Mouse (Mus musculus) CD4-positive, CD25-positive, alpha-beta regulatory T cell, adult 2 months (primary cell): ENCODE data around the gene Mex3b.

Experiments
- DNase-seq: peaks from one replicate; pipeline ENCODE4 v3.0.0-alpha.2; 2012; ENCODE audit warnings: low read depth, low spot score

Mex3b gene

DNA sequence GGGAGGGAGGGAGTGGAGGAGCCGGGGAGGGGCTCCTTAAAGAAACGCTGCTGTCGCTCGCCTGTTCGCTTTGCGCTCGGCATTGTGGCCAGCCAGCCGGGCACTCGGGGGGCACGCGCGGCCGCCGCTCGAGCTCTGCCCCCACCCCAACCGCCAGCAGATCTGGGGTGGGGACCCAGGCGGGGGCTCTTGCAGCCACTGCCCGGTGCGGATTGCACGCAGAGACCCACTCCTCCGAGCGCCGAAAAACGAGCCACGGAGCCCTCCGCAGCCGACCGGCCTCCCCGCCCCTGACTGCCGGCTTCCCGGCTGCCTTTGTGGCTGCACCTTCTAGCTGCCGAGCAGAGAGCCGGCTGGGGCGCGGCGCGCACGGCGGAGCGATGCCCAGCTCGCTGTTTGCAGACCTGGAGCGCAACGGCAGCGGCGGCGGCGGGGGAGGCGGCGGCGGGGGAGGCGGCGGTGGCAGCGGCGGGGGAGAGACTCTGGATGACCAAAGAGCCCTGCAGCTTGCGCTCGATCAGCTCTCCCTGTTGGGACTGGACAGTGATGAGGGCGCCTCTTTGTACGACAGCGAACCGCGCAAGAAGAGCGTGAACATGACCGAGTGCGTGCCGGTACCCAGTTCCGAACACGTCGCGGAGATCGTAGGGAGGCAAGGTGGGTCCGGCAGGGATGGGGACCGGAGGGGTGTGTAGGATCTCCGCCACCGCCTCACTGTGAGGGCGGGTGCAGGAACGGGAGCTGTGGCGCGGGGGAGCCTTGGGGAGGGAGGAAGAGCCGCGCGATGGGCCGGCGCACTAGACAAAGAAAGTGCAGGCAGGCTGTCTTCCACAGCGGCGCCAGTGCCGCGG lies at the start of gene Mex3b:
Gene Mex3b, plus strand, starts transcription at position 63 of the 851 bp plus-strand sequence.
- DNase-seq, result peak; percentile 79

DNA sequence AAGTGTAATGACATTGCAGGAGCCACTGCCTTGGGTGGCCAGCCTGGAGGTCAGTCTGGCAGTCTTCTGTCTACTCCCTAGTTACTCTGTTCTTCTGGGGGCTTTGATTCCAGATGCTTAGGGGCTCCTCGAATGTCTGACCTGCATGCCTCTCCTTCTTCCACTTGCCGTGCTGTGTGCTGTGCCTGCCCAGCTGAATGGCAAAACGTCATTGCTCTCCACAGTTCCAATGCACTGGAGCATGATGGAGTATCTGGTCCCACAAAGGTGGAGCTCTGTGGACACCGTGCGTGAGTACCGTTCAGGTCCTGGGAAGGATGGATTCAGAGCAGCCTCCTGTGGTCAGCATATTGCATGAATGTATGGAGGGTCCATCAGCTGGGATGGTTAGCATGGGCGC lies 47.6 kb upstream of the Mex3b start:
- DNase-seq, result no peak

DNA sequence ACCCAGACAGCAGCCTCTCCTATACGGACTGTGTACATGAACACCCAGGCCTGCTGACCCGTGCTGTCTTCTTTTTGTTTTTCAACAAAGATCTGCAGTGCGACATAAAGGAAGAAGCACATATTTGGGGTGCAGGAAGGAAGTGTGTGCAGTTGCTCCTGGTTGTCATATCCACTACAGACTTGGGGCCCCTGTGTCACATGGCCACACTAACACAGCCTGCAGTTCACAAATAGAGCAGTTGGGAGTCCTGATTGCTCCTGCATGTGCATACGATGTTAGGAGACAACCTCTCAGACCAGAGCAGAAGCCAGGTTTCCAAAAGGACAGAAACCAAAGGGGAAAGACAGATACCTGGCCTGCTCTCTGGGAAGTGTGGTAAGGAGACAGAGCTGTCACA lies 46.5 kb upstream of the Mex3b start:
- peak; percentile 37 for DNase-seq

DNA sequence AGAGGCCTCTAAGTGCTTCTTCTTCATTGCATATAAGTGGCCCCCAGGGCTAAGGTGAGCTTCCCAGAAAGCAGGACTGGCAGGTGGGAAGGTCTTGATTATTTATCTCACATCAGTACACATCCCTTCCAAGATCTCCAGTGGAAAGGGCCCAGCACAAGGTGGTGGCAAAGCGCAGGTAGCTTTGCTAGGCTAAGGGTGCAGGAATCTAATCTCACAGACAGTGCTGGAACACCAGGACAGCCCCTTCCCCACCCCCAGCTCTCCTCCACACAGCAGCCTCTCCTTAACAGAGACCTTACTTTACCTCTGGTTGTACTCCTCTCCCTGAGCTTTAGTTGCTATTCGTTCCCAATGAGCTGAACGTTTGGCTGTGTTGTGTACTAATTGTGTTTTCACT lies 45.6 kb upstream of the Mex3b start:
- DNase-seq, result no peak

DNA sequence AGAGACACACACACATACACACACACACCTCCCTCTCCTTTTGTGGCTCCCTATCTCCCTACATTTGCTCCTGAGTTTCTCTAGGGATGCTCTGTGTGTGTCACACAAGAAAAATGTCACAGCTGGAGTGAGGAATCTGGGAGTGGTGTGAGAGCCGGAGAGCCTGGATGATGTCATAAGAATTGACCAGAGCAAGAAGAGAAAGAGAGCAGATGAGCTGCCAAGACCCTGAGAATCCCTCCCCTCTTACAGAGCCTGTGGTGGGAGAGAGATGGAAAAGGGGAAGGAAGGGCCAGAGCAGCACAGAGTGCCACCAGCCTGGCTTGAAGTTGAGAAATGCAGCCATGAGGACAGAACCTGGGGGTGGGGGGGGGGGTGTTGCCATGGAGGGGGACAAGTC lies 44.6 kb upstream of the Mex3b start:
- no peak for DNase-seq

DNA sequence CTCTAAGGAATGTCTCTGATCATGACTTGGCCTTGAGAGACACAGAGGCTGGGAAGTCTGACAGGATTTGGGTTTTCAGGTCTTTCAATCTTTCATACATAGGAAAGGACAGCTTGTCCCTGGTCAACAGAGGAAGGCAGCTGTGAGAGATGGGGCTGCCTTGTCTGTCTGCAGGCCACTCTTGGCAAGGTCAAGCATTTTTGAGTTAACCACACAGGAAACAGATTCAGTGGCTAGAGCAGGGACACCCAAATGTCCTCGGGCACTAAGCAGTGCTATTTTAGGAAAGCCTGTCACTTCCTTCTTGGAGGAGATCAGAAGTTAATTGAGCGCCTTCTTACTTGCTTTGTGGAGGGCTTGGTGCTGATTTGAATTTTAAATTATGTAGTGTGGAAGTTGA lies 38.9 kb upstream of the Mex3b start:
- no peak for DNase-seq

DNA sequence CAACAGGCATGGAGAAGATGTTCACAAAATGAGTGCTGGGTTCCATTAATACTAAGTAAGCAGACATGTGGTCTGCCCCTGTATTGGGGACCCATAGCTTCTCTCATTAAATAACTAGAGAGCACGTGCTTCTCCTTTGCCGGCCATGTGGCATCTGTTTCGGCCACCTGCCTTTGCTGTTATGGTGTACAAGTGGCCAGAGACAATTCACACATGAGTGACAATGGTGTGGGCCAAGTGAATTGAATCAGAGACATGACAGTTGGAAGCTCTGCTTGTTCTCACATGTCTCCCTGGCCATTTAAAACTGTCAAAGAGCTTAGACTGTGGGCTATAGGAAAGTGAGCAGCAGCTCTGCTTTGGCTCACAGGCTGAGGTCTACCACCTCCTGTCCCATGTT lies 37.6 kb upstream of the Mex3b start:
- DNase-seq, result no peak

DNA sequence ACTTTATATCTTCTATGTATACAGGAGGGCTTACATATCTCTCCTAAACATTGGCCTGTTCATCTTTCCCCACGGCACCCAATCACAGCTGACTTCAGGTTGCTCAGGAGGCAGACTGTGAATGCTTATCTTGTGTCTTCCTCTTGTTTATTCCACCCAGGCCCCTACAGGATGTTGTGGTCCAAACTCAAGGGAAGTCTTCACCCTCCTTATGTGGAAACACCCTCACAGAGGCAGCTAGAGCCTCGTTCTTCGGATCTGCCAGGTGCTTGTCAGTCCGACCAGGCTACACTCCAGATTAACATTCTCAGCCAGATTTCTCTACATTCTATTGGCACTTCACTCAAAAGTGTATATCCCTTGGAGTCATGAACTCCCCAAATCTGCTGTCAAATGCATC lies 32.7 kb upstream of the Mex3b start:
- peak; percentile 14 for DNase-seq

DNA sequence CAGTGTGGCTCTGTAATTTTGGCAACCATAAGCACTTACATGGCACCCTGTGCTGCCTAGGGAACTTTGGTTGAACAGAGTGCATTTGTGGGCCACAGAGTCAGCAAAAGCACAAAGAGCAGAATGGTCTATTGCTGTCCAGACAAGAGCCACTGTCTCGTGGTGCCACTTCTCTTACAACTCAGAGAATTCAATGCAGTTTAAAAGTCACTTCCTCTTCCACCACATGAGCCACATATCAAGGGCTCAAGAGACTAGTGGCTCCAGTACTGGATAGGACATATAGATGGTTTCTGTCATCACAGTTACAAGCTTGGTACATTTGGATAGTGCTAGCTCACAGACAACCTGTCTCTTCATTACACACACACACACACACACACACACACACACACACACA lies 28.7 kb upstream of the Mex3b start:
- no peak for DNase-seq

DNA sequence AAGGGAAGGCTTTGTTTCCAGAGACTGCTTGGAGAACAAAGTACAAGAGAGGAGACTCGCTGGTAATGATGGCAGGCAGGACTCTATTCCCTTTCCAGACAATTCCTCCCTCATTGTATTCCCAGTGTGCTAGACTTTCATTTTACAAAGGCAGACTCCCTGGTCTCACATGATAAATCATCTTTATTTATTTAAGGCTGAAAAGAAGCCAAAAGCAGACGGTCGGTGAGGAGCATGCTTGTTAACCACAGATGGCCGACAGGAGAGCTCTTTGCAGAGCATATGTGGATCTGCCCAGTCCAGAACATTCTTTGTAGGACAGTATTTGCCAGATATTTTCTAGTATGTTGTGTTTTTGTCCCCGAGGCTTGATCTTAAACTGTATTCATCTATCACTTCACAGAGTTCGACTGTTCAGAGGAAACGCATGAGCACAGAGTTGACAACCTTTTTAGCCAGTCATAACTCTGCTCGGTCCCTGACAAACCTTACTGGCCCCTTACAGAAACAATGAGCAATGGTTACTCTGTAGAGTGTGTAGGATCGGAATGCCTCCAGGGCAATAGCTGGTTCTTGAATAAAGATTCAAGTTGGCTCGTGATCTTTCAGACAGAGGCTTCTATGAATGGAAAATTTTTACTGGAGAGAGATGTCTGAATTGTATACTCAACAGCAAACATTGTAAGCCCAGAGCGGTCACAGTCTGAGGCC lies 28.0 kb upstream of the Mex3b start:
- no peak for DNase-seq

DNA sequence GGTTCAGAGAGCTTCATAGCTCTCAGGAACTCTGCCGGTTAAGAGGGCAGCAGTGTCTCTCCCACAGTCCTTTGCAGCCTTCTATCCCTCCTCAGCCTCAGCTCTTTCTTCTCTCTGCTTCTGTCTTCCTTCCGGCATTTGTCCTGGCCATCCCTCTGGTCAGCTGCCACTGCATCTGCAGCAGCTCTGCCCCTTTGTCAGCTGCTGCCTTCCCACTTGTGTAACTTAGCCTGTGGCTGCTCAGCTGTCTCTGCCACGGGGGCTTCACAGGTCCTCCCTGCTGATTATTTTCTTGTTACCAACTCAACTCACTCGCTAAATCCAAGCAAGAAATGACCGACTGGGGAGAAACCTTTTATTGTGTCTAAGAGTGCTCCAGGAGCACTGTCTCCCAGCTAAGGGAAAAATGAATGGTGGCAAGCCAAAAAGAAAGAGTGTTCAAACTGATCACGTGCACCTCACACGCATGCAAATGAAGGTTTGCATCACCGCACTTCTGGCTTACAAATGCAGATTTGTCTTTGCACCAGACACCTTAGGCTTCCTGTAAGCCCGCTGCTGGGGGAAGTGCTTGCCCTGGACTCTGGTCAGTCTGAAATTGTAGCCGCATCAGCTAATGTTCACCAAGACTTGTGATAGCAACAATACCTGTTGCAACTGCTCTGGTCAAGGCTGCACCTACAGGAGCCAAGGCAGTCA lies 24.8 kb upstream of the Mex3b start:
- DNase-seq, result no peak

DNA sequence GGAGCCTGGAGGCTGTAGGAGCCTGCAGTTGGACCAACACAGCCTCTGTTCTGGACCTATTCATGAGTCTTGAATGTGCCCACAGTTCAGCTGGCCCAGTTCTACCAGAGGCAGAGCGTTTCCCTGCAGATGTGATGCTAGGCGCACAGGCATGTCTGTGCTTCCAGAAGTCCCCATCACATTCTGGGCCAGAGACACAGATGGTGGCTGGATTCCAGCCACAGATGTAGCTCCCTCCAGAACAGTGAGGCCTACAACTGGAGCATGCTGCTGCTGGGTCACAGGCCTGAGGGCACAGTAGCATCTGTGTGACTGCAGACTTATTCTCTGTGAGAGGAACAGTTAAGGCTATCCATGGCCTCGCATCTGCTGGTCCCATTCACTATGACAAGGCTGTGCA lies 16.4 kb upstream of the Mex3b start:
- no peak for DNase-seq

DNA sequence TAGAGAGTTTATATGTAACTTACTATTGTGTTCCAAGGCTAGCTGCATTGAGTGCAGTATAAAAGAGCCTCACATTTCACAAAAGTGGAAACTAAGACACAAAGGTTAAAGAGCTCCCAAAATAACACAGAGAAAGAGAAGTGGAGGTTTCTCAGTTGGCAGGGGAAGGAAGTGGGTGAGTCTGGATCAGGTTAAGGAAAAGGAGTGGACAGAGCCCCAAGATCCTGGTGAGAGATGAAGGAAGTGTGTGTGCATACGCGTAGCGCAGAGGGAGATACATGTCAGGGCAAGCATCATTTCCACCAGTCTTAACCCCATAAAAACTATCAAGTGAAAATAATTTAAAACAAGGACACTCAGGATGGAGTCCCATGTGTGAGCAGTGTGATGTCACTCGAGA lies 15.5 kb upstream of the Mex3b start:
- DNase-seq, result no peak

DNA sequence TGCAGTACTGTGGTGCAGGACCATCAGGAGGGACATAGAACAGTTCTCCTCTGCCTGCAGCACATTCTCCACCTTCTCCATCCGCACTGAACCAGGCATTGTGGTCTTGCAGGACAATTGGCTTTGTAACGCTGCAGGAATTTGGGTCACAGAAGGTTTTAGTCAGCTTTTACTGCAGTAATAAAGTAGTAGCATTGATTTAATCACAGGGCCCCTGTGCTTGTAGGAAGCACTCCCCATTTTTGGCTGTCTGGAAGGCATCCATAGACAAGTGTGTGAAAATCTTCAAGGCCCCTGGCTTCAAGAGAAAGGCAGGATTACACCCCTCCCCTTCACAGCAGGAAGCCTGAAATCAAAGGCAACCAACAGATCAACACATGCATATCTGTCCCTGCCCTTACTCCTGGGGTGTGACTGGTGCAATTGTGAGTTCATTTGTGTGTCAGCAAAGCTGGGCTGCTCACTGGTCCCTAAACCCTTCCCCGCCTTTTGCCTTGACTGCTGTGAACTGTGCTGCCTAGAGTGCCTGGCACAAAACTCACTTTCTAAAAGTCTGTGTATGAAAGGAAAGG lies 12.9 kb upstream of the Mex3b start:
- DNase-seq, result no peak

DNA sequence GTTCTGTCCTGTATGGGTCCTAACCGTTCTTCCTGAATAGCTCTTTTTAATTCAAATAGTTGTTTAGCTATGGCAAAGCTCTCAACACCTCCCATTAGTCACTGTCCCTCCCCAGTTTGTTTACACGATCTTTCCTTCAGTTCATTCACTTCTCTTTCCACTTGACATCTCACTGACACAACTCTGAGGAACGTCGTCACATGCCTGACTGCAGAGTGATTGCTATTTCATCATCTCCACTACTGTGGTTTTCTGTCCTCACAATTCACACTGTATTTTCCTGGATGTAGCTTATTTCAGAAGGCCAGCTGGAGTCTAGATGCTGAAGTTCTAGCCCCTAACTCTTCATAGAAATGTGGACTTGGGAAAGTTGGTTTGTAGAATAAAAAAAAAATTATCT lies 8.5 kb upstream of the Mex3b start:
- no peak for DNase-seq

DNA sequence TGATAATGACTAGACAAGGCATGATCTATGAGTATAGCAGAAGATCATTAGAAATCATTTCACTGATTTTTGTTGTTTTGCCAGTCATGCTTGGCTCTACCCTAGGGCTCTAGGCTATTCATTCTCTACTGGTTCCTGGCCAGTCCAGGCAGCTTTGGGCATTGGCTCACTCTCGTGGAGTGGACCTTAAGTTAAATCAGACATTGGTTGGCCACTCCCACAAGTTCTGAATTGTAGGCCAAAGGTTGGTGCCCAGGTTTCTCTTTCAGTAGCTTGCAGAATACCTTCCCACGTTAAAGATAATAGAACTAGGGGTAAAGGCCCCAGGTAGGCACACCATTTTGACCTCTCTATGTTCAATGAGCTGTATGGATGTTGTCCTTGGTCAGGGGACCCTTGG lies 6.5 kb upstream of the Mex3b start:
- DNase-seq, result no peak

DNA sequence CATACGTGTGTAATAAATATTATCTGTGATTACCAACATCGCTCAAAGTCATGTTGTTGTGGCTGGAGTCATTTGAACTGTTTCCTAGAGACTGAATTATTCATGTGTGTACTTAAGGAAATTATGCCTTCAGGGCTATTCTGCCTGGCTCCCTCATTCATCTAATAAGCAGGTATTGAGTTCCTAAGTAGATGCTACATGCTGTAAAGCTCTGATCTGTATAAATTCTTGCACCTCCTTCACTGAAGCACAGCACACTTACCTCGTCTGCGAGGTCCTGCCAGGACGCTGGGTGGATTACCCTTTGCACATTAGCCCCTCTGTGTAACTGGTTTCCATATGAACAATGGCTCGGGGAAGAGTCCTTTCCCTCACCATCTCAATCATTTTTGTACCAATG lies 3.8 kb upstream of the Mex3b start:
- no peak for DNase-seq

DNA sequence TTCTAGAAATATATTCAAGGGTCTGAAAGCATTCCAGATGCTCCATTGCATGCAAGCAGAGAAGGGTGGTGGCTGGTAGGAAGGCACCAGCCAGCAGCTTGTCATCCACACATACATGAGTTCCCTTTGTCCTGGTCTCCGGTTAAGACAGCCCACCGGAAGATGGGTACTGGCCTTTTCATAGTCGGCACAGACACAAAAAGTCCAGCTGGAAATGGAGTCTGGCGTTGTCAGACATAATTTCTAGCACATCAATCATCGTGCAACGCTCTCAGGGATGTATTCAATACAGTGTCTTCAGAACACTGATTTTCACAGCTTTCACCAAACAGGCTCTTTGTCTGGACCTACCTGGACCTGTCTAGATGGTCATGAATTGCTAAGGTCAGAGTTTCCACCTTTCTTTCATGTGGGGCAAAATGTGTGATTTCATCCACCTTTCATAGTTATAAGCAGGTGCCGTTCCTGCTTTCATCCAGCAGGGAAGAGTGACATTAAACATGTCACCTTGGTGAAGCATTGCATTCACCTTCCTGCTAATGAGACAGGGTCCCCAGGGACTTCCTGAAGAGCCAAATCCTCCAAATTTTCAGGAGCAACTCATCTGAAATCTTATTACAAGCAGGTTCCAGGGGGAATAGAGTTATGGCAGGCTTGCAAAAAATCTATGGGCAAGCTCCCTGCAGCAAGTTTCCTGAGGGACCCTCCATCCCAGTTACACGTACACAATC lies 2.7 kb upstream of the Mex3b start:
- peak; percentile 16 for DNase-seq

DNA sequence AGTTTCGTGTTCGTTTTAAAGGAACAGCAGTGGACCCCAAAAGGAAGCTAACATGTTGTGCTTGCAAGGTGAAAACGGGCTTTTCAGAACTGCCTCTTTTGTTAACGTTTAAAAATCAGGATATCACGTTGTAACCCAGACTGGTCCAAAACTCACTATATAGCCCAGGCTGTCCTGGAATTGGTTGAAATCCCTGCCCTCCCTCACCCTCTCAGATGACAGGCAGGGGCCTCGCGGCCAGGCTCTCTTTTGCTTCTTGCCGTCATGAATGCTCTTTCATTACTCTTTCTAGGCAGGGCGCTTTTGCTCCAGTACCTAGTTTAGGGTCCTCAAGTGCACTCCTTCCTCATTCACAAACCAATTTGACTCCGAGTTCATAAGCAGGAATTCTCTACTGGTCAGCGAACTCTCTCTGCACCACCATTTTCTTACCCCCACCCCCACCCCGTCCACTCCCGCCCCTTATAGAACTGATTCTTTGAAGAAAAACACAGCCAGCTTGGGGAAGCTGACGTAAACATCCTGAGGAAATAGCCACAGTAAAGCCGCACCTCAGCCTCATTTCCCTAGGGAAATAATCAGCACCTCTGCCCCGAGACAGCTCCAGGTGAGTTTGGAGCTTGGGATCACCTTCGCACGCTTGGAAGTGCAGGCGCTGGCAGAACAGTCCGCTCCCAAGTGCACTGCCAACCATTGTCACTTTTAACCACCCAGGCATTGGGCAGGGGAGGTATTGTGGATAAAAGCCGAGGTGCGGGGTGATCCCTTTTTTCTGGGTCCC lies 2.0 kb upstream of the Mex3b start:
- DNase-seq, result peak; percentile 33

DNA sequence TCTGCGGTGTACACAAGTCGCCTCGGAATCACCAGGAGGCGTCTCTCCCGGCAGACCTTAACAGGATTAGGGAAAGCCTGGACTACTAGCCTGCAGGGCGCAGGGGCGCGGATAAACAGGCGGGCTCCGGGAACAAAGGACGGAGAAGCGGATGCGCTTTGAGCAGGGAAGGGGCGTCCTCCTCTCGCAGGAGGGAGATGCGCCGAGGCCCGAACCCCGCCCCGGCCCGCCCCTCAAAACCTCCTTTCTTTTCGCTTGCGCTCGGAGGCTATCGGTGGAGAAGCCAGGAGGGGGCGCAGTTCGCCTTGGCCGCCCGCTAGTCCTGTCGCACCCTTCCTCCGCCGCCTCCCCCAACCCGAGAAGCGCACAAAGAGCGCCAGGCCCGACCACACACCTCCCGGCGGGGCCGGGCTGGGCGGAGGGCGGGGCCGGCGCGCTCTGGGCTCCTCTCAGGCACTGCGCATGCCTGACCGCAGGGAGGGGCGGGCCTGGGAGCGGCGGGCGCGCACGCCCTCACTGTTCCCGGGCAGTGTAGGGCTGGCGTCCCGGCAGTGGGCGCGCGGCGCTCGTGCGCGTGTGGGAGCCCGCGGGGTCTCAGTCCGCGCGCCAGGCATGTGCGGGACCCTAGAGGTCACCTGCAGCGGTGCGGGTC lies 1.2 kb upstream of the Mex3b start:
- DNase-seq, result peak; percentile 100
